Mouse (Mus musculus) ovary, adult 10 weeks (tissue): ENCODE results near the gene Kcnb1. TPM values are rescaled to one million over a fixed set of nuclear protein-coding genes. Genes with fewer than 3 reads are reported as not detected.

ENCODE experiments used
- polyA plus RNA-seq: library from polyadenylated mRNA; stranded (reverse); fragments of 350-450 nt; fragmentation: Illumina TruSeq; extraction: RNeasy Lipid Tissue Mini Kit (QIAGEN cat#74804); gene quantifications from one replicate; pipeline ENCODE4 v1.2.3, GENCODE M21; 2014

Gene Kcnb1
- 2.9 TPM for polyA plus RNA-seq

DNA sequence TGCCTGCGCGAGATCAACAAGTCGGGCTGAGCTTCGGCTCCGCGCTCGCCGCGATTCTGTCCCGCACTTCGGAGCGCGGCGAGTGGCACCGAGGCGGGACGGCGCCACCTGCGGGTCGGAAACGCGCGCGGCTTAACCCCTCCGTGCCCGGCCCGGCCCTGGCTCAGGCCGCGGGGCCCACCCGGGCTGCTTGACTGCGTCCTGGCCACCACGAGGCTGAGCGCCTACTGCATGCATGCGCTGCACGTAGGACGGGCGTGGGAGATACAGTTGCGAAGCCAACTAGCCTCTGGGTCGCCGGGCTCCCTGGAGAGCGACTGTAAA is at the start of gene Kcnb1:
Gene Kcnb1 (minus strand): TSS at position 80 of the 324 bp plus-strand sequence.

DNA sequence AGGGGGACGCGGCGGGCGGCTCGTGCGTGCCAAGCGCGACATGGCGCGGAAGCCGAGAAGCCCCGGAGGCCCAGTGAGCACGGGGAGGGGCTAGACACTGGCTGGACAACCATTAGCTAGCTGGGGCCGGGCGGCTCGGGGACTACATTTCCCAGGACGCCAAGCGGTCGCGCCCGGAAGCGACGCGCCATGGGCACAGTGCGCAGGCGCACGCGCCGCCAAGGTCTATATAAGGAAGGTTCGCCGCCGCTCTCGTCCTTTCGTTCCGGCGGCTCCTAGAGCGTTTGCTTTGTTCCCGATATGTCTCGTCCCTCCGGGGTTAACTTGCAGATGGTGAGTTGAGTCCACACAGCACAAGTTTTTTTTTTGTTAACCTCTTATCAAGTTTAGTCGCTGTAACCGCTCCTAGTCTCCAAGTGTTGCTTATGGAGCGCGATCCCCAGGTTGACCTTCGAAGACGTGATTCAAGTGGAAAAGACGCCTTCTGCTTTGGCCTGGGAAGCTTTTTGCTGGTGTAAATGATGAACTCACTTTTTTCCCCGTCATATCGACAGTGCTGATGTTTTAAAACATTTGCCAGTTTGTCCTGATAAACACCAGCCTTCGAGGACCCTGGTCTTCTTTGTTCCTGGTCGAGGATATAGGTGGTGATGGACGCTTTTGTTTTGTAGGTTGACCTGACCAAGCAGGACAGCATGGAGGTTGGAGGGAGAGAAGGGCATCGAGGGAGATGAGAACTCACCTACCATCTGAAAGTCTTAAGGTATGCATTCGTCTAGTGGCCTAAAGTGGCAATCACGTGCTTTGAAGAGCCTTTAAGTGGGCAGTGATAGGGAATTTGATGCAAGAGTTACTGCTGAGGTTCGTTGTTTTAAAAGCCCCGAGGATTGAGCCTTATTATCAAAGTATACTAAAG is 126.7 kb downstream of the Kcnb1 start, which contains the start of gene Znfx1:
Gene Znfx1 (minus strand): TSS at position 51 of the 916 bp plus-strand sequence.

Other genes with a start within 250 kb of the Kcnb1 start
- 50.1 TPM for gene Stau1, start 193.9 kb downstream of the Kcnb1 start, polyA plus RNA-seq
- gene Ddx27, start 175.0 kb downstream of the Kcnb1 start, polyA plus RNA-seq, result 8.6 TPM
- 6.6 TPM for gene Znfx1, start 127.1 kb downstream of the Kcnb1 start, polyA plus RNA-seq
- gene Ptgis, start 50.4 kb upstream of the Kcnb1 start, polyA plus RNA-seq, result 6.4 TPM
- 3.3 TPM for gene B4galt5, start 159.0 kb upstream of the Kcnb1 start, polyA plus RNA-seq
- 11.4 TPM for gene Slc9a8, start 231.6 kb upstream of the Kcnb1 start, polyA plus RNA-seq